Comparison of ENCODE assay signal across 8 mouse cellular contexts in genomic region chrX:37048890-37049823, GRCm38 (mm10). TPM values are rescaled to one million over a fixed set of nuclear protein-coding genes. Genes with fewer than 3 reads are reported as not detected.
A peak's percentile ranks its signal among the peaks of the same experiment; 100 is the strongest.
DNase-seq lines count a peak whose midpoint lies in the region; ATAC-seq and TF ChIP-seq lines count a peak whose summit lies in the region.

No protein-coding gene starts in this region.

- H3K36me3 ChIP-seq in heart, embryonic 10.5 days, result no peaks in the 10 kb centered on the region
- no peaks in the 10 kb centered on the region for H3K36me3 ChIP-seq in ES-E14 (ENCODE audit: control insufficient read depth, insufficient read depth, low read length, poor library complexity, severe bottlenecking)
- no peaks in the 10 kb centered on the region for H3K36me3 ChIP-seq in embryonic facial prominence, embryonic 14.5 days (ENCODE audit: control insufficient read depth, insufficient read depth, low read length)
- no peaks in the 10 kb centered on the region for H3K36me3 ChIP-seq in intestine, postnatal 0 days (ENCODE audit: control insufficient read depth, insufficient read depth)
- no peaks in the 10 kb centered on the region for H3K36me3 ChIP-seq in midbrain, embryonic 11.5 days (ENCODE audit: control insufficient read depth, insufficient read depth, low read length)

- peaks cover 12% of the 10 kb centered on the region; the same call in 1 of the 2 replicates for H3K4me1 ChIP-seq in heart, embryonic 10.5 days
- H3K4me1 ChIP-seq in ES-E14 (ENCODE audit: control insufficient read depth in 2 of 2, insufficient read depth in 2 of 2, low read length in 2 of 2, poor library complexity in 1 of 2), result 0 out of 4 replicates have a peak, but pooled peaks cover 0 to 2% of the 10 kb centered on the region in 2 experiments
- H3K4me1 ChIP-seq in embryonic facial prominence, embryonic 14.5 days (ENCODE audit: control insufficient read depth, insufficient read depth, low read length), result no peaks in the 10 kb centered on the region
- no peaks in the 10 kb centered on the region for H3K4me1 ChIP-seq in intestine, postnatal 0 days (replicated peaks; ENCODE audit: control insufficient read depth, insufficient read depth, low read length)
- no peaks in the 10 kb centered on the region for H3K4me1 ChIP-seq in midbrain, embryonic 11.5 days (ENCODE audit: control insufficient read depth, insufficient read depth, low read length)

- no peak for TF ChIP-seq CTCF in intestine, postnatal 0 days (IDR thresholded peaks at IDR 0.05; ENCODE audit: low read depth)

- in situ Hi-C loops in ES-E14 (cut with MboI; ENCODE audit: low sequenced_read_pairs in 2 of 2, unreplicated experiment in 2 of 2), result no loop called here

- no peak for ATAC-seq in embryonic facial prominence, embryonic 14.5 days (ENCODE audit: low read depth)
- no peak for ATAC-seq in intestine, postnatal 0 days
- 0 out of 2 replicates have a peak, but pooled peaks have one; percentile 24 for ATAC-seq in midbrain, embryonic 11.5 days (ENCODE audit: low FRiP score)

- no peaks in the 10 kb centered on the region for H3K9me3 ChIP-seq in heart, embryonic 10.5 days
- no peaks in the 10 kb centered on the region for H3K9me3 ChIP-seq in ES-E14 (ENCODE audit: control insufficient read depth, insufficient read depth, low read depth, low read length)
- H3K9me3 ChIP-seq in embryonic facial prominence, embryonic 14.5 days (ENCODE audit: control insufficient read depth, low read length), result no peaks in the 10 kb centered on the region
- no peaks in the 10 kb centered on the region for H3K9me3 ChIP-seq in intestine, postnatal 0 days (ENCODE audit: control insufficient read depth)
- no peaks in the 10 kb centered on the region for H3K9me3 ChIP-seq in midbrain, embryonic 11.5 days (ENCODE audit: control insufficient read depth, low read length)

- H3K27me3 ChIP-seq in heart, embryonic 10.5 days (ENCODE audit: insufficient read depth, poor library complexity, severe bottlenecking), result peaks cover 93% of the 10 kb centered on the region
- H3K27me3 ChIP-seq in embryonic facial prominence, embryonic 14.5 days (replicated peaks; ENCODE audit: control insufficient read depth, insufficient read depth, low read length), result peaks cover 63% of the 10 kb centered on the region
- peaks cover 25% of the 10 kb centered on the region for H3K27me3 ChIP-seq in intestine, postnatal 0 days (replicated peaks; ENCODE audit: control insufficient read depth, insufficient read depth, low read length)
- peaks cover 47% of the 10 kb centered on the region for H3K27me3 ChIP-seq in midbrain, embryonic 11.5 days (ENCODE audit: control insufficient read depth, insufficient read depth, low read length)

- H3K9ac ChIP-seq in ES-E14 (ENCODE audit: insufficient read depth, low read depth, low read length, poor library complexity, severe bottlenecking), result peak overlapping the region; percentile 29; the same call in 1 of the 2 replicates
- H3K9ac ChIP-seq in embryonic facial prominence, embryonic 14.5 days (ENCODE audit: low read depth, low read length), result no peak overlapping the region
- H3K9ac ChIP-seq in intestine, postnatal 0 days (ENCODE audit: low read depth, low read length), result no peak overlapping the region
- H3K9ac ChIP-seq in midbrain, embryonic 11.5 days (ENCODE audit: low read length), result no peak overlapping the region

- 17% methylated on average over 60 of the region's 70 CpGs for WGBS in heart, embryonic 10.5 days
- 18% methylated on average over 46 of the region's 70 CpGs for WGBS in embryonic facial prominence, embryonic 14.5 days
- WGBS in intestine, postnatal 0 days, result 22% methylated on average over 69 of the region's 70 CpGs
- WGBS in midbrain, embryonic 11.5 days, result 18% methylated on average over 61 of the region's 70 CpGs

- DNase-seq in heart, embryonic 10.5 days (ENCODE audit: low spot score), result no peak
- DNase-seq in heart, postnatal 4 days, result no peak
- DNase-seq in ES-E14 (ENCODE audit: low read depth, low spot score), result no peak
- DNase-seq in embryonic facial prominence, embryonic 14.5 days (ENCODE audit: low spot score), result no peak
- DNase-seq in midbrain, embryonic 11.5 days (ENCODE audit: low spot score, missing footprints), result peak; percentile 87
- no peak for DNase-seq in layer of hippocampus, adult 8-10 months (ENCODE audit: low spot score in 2 of 2)
- no peak for DNase-seq in spleen, adult 18-20 months

- no peak overlapping the region for H3K27ac ChIP-seq in heart, embryonic 10.5 days
- H3K27ac ChIP-seq in ES-E14 (ENCODE audit: insufficient read depth, low read depth, low read length, poor library complexity, severe bottlenecking), result no peak overlapping the region
- H3K27ac ChIP-seq in embryonic facial prominence, embryonic 14.5 days (replicated peaks; ENCODE audit: low read depth, low read length), result no peak overlapping the region
- no peak overlapping the region for H3K27ac ChIP-seq in intestine, postnatal 0 days (ENCODE audit: low read depth, low read length)
- no peak overlapping the region for H3K27ac ChIP-seq in midbrain, embryonic 11.5 days (ENCODE audit: low read depth, low read length)

- peak overlapping the region; percentile 50 for H3K4me3 ChIP-seq in heart, embryonic 10.5 days
- H3K4me3 ChIP-seq in ES-E14 (ENCODE audit: insufficient read depth in 1 of 2, low read depth in 1 of 2, low read length in 2 of 2, poor library complexity in 1 of 2, severe bottlenecking in 1 of 2), result peak overlapping the region; percentile 36 to 52
- peak overlapping the region; percentile 36 for H3K4me3 ChIP-seq in embryonic facial prominence, embryonic 14.5 days (ENCODE audit: low read depth, low read length)
- H3K4me3 ChIP-seq in intestine, postnatal 0 days (ENCODE audit: low read depth, low read length), result peak overlapping the region; percentile 37
- peak overlapping the region; percentile 30 for H3K4me3 ChIP-seq in midbrain, embryonic 11.5 days (ENCODE audit: low read depth, low read length)

- peak overlapping the region; percentile 56 for H3K4me2 ChIP-seq in embryonic facial prominence, embryonic 14.5 days (ENCODE audit: low read depth, low read length)
- peak overlapping the region; percentile 63 for H3K4me2 ChIP-seq in intestine, postnatal 0 days (replicated peaks; ENCODE audit: low read depth)
- H3K4me2 ChIP-seq in midbrain, embryonic 11.5 days, result peak overlapping the region; percentile 51

TF ChIP-seq in ES-E14, 5 proteins besides CTCF, POLR2A, EP300 and RAD21:
- TF ChIP-seq ZC3H11A (IDR thresholded peaks at IDR 0.05; ENCODE audit: borderline replicate concordance, low read depth, low read length) (no peak), ZNF384 (IDR thresholded peaks at IDR 0.05; ENCODE audit: low read depth, low read length) (no peak), MAFK (IDR thresholded peaks at IDR 0.05; ENCODE audit: insufficient read depth, low read depth, low read length) (no peak)

RNA-seq across cellular contexts. Expression of gene Sowahd, which starts 0.5 kb away (rescaled TPM):
- polyA plus RNA-seq in heart, embryonic 10.5 days (2016; fragmentation: Nextera tagmentation; extraction: Ambion mirVana), result 1.8 and 2.3 TPM in 2 replicates
- not detected for total RNA-seq in heart, postnatal 4 days (2021)
- not detected in 2 replicates for total RNA-seq in ES-E14 (2012; rRNA removed)
- polyA plus RNA-seq in embryonic facial prominence, embryonic 14.5 days (2014; fragmentation: Nextera tagmentation; extraction: Ambion mirVana), result 0.30 and 0.35 TPM in 2 replicates
- polyA plus RNA-seq in intestine, postnatal 0 days (2015; fragmentation: Nextera tagmentation; extraction: Ambion mirVana), result not detected in 2 replicates
- not detected in 2 replicates for polyA plus RNA-seq in midbrain, embryonic 11.5 days (2014; fragmentation: Nextera tagmentation; extraction: Ambion mirVana)
- total RNA-seq in layer of hippocampus, adult 8-10 months (2022), result not detected

RNA-seq across cellular contexts. Expression of gene Rpl39, which starts 36.0 kb away (rescaled TPM):
- polyA plus RNA-seq in heart, embryonic 10.5 days (2016; fragmentation: Nextera tagmentation; extraction: Ambion mirVana), result 364 and 381 TPM in 2 replicates
- 100 to 1,000 TPM; 610 to 627 TPM for total RNA-seq in heart, postnatal 4 days (2021)
- 1,536 and 1,684 TPM in 2 replicates for total RNA-seq in ES-E14 (2012; rRNA removed)
- polyA plus RNA-seq in embryonic facial prominence, embryonic 14.5 days (2014; fragmentation: Nextera tagmentation; extraction: Ambion mirVana), result 616 and 763 TPM in 2 replicates
- polyA plus RNA-seq in intestine, postnatal 0 days (2015; fragmentation: Nextera tagmentation; extraction: Ambion mirVana), result 425 and 450 TPM in 2 replicates
- 434 and 478 TPM in 2 replicates for polyA plus RNA-seq in midbrain, embryonic 11.5 days (2014; fragmentation: Nextera tagmentation; extraction: Ambion mirVana)
- total RNA-seq in layer of hippocampus, adult 8-10 months (2022), result 100 to 1,000 TPM; 184 to 339 (median 269) TPM

RNA-seq across cellular contexts. Expression of gene Sept6, which starts 57.6 kb away (rescaled TPM):
- polyA plus RNA-seq in heart, embryonic 10.5 days (2016; fragmentation: Nextera tagmentation; extraction: Ambion mirVana), result 14.9 and 19.0 TPM in 2 replicates
- total RNA-seq in heart, postnatal 4 days (2021), result 10 to 100 TPM; 44.5 to 47.9 TPM
- total RNA-seq in ES-E14 (2012; rRNA removed), result 6.4 TPM in 2 replicates
- polyA plus RNA-seq in embryonic facial prominence, embryonic 14.5 days (2014; fragmentation: Nextera tagmentation; extraction: Ambion mirVana), result 30.5 and 37.3 TPM in 2 replicates
- 5.7 and 6.6 TPM in 2 replicates for polyA plus RNA-seq in intestine, postnatal 0 days (2015; fragmentation: Nextera tagmentation; extraction: Ambion mirVana)
- 47.5 and 50.0 TPM in 2 replicates for polyA plus RNA-seq in midbrain, embryonic 11.5 days (2014; fragmentation: Nextera tagmentation; extraction: Ambion mirVana)
- total RNA-seq in layer of hippocampus, adult 8-10 months (2022), result 10 to 100 TPM; 45.3 to 51.8 (median 48.0) TPM
